Mouse (Mus musculus) kidney, postnatal 25 days (tissue): ENCODE measurements around the gene Dnaic1.

Source experiments
- DNase-seq, 2 experiments: peaks; one replicate each; pipeline ENCODE4 v3.0.0; 2021; ENCODE audit warnings: mixed read lengths in 2 of 2

Gene Dnaic1

GRCm38 (mm10) chr4:41636366-41636765 is 66.8 kb downstream of the Dnaic1 start:
- peak; percentile 49 to 70 for DNase-seq

GRCm38 (mm10) chr4:41636882-41637635 is 67.5 kb downstream of the Dnaic1 start:
- no peak for DNase-seq

DNA sequence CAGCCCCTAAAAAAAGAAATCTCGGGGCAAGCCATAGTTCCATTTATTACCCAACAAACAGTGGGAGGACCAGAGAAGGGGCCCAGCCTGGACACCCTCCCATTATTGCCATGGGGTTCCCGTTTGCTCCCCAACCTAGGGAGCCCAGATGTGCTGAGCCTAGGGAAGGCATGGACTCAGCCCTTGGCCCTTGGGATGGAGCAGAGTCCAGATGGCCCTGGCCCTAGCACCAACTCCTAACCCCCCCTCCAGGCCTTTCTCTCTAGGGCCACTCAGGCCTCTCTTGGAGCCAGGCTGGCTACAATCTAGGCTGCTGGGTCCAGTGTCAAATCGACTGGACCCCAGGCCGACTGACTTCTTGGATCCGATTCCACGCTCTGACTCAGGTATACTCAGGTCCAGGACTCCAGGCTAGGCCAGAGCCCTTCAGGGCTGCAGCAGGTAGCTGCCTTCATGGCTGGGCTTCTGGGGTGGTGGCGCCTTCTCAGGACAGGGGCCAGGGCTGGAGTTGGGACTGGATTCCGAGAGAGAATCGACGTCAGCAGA is 68.7 kb downstream of the Dnaic1 start:
- no peak for DNase-seq

- peak in 1 of 2 experiments; percentile 40 for DNase-seq
Measured at GRCm38 (mm10) chr4:41638828-41639213, 69.2 kb downstream of the Dnaic1 start.

DNA sequence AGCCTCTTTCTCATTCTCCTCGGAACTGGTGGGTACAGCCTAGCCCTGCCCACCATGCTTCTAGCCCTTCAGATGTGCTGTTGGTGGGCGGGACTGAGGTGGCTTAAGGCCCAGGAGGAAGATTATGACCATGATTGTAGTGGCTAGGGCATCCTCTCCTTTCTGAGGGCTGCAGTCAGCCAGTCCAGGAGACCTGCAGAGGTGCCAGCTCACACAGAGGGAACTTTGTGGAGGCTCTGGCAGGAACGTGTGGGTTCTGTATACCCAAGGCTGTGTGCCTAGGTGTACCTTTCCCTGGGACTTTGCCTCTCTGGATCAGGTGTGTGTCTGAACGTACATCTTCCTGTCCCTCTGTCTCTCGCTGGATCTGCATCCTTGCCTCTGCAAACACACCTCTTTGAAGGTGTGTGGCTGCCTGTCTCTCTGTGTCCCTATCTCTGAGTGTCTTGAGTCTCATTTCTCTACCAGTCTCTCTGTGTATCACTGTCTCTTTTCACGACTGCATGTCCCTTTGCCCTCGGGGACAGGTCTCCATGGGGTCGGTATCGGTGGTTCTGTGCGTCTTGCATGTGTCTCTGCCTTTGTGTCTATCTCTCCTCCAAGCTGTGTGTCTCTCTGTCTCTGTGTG is 69.8 kb downstream of the Dnaic1 start:
- DNase-seq: no peak

GRCm38 (mm10) chr4:41639913-41640507 is 70.4 kb downstream of the Dnaic1 start, which contains the start of gene Enho:
Gene Enho, minus strand, starts transcription at chr4:41640324.
- peak; percentile 97 for DNase-seq

DNA sequence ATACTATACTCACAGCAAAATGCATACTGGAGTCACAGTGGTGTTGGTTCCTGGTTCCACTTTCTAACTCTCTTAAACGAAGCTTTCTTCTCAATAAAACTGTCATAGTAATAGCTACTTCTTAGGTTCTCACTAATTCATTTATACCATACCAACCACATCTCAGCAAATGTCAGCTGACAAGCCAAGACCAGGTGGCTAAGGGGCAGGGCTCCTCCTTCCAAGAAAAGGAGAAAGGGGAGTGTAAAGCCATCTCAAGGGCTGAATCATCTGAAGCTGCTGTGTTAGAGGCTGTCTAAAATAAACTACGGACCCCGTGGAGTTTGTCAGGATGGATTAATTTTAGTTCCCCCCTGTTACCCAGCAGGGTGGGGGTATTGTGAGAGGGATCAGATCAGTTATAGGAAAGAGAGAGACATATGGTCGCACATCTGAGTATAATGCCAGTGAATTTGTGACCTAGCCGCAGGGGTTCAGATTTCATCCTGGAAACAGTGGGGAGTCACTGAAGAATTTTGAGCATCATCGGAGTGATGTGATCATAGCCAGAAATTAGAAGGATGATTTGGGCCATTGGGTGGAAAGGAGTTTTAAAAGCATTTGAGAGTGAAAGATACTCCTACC is 71.7 kb downstream of the Dnaic1 start:
- no peak for DNase-seq

DNA sequence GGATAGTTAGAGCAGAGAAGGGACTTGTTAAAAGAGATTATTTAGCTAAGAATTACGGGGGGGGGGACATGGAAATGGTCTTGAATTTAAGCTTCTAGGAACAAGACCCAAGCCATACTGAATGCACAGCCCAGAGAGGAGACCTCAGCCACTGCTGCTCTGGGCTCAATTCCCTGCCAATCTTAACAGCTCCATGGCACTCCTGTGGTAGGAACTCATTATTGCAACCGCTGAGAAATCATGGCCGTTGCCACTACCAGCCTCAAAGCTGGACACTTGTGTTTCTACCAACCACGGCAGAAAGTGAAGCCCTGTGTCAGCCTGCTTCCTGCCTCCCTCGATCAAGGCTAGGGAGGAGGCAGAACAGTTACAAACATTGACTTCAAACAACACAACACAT is 75.9 kb downstream of the Dnaic1 start:
- peak; percentile 37 to 58 for DNase-seq

GRCm38 (mm10) chr4:41648157-41648556 is 78.6 kb downstream of the Dnaic1 start:
- peak in 1 of 2 experiments; percentile 23 for DNase-seq

GRCm38 (mm10) chr4:41648627-41649026 is 79.1 kb downstream of the Dnaic1 start:
- no peak for DNase-seq

DNA sequence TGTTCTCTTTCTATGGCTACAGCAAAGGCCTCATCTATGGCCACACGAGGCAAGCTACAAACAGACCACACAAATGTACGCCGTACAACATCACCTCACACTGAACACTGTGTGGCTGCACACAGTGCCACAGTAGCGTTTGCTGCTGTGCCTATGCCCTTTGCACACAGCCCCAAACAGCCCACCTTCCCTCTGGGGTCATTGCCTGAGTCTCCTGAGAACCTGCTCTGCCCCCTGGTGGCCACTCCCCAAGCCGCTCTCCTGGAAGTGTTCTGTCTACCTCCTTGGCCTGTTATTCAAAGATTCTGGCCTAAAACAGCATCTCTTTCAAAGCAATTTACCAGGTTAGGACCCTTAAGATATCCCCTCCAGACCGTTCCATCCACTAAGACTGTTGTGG is 83.7 kb downstream of the Dnaic1 start:
- DNase-seq: peak; percentile 75 to 89

DNA sequence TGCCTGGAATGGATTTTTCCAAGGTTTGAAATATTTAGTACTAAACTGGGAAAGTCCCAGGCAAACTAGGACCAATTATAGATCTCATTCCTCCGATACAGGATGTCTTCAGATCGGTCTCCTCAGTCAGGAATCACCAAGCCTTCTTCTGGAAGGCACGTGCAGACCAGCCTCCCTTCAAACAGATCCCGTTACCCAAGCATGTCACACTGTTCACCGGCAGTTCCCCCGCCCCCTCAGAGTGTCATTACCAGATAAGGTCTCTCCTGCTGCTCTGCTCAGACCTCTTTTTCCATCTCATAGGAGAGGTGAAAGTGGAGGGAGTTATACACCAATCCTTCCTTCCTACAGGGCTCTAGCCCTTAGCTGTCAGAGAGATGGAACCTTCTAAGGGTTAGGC is 84.2 kb downstream of the Dnaic1 start:
- DNase-seq: no peak

- peak; percentile 77 to 83 for DNase-seq
Measured at GRCm38 (mm10) chr4:41654217-41654616, 84.6 kb downstream of the Dnaic1 start.

GRCm38 (mm10) chr4:41655525-41655924 is 86.0 kb downstream of the Dnaic1 start:
- no peak for DNase-seq

DNA sequence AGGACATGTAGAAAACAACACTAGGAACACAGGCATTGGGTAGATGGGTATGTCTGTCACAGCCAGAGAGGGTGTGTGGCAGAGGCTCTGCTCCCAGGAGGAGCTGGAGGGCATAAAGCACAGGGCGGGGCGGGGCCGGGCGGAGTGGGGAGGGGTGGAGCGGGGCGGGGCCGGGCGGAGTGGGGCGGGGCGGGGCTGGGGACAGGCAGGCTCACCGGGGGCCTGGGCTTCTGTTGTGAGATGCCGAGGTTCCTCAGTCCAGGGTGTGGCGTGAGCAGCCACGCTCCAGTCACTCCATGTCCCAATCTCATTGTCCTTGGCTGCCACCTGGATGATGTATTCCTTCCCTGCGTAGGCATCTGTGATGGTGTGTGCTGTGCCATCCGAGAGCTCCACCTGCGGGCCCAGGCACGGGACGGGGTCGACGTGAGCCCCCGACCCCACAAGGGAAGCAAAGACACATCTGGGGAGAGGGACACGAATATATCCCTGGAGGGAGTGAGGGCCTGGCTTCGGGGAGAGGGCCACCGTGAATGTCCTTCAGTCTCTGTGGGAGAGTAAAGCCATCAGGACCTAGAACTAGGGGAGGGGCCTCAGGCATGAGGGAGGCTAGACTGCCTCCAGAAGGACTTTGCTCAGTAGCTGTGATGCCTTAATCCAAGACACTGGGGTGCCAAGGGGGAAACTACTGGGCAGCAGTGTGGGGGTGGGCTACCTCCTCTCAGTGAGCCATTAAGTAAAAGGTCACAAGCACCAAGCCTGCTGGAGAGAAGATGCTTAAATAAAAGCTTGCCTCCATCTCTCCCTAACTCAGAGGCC is 89.2 kb downstream of the Dnaic1 start:
- peak; percentile 43 to 78 for DNase-seq

DNA sequence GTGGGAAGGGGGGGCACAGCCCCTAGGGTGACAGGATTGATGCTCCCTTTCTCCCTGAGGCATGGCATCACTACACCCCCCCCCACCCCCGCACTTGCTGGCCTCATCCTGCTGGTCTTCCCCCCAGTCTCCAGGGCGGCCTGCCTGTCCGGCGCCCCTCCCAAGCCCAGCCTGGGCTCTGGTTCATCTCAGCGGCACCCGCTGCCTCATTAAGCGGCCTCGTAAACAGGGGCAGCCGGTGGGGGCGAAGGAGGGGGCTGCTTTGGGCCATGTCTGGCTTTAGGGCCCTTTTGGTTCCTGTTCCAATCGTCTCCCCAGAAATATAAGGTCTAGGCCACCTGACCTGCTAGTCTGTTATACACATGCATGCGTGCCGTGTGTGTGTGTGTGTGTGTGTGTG is 90.0 kb downstream of the Dnaic1 start:
- DNase-seq: no peak

- DNase-seq: peak; percentile 72 to 80
Measured at GRCm38 (mm10) chr4:41660851-41661430, 91.4 kb downstream of the Dnaic1 start.

- DNase-seq: peak in 1 of 2 experiments; percentile 26
Measured at GRCm38 (mm10) chr4:41662723-41663122, 93.1 kb downstream of the Dnaic1 start.

- no peak for DNase-seq
Measured at GRCm38 (mm10) chr4:41663614-41664013, 94.0 kb downstream of the Dnaic1 start.

GRCm38 (mm10) chr4:41664533-41664932 is 95.0 kb downstream of the Dnaic1 start:
- DNase-seq: peak; percentile 10 to 62

DNA sequence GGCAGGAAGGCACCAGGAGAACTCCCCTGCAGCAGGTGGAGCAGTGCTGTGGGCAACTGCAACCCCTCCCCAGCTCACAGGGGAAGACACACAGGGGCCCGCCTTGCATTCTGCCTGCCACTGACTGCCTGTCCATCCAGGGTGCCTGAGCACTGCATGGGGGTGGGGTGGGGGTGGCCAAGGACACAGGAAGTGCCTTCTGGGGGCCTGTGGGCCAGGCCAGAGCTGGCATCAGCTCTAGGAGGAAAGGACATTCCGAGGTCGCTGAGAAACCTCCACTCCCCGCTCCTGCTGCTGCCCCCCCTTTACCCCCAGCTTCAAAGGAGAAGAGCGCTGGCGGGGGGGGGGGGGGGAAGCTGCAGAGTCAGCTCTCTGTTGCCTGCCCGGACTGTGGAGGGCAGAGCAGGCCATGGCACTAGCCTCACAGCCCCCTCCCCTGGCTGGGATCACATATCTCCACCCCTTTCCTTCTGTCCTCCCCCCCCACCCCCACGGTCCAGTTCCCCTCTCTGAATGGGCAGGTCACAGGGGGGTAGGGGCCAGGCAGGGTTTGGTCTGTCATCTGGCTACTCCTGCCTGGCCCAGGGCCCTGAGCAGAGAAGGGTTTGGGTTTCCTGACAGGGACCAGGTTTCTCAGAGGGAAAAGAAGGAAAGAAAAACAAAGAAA is 95.6 kb downstream of the Dnaic1 start:
- DNase-seq: peak; percentile 12 to 76
